Mouse (Mus musculus) thymus, adult 2 months (tissue): ENCODE data around the gene Arf6.

Source experiments
- CTCF ChIP-seq: fragments of 200-500 bp; IDR thresholded peaks from 2 replicates; pipeline ENCODE4 v1.5.1; 2012; ENCODE audit warnings: mild to moderate bottlenecking, control low read depth, low read length, moderate library complexity, borderline replicate concordance; ENCODE audit not compliant: control insufficient read depth, poor library complexity, insufficient read depth; ENCODE audit errors: extremely low read depth
- POLR2A ChIP-seq: fragments of 200-500 bp; IDR thresholded peaks from 2 replicates; pipeline ENCODE4 v1.6.1; 2012; ENCODE audit warnings: mild to moderate bottlenecking, low read length, control low read depth, moderate library complexity; ENCODE audit not compliant: control insufficient read depth, poor library complexity, insufficient read depth; ENCODE audit errors: extremely low read depth

DNA sequence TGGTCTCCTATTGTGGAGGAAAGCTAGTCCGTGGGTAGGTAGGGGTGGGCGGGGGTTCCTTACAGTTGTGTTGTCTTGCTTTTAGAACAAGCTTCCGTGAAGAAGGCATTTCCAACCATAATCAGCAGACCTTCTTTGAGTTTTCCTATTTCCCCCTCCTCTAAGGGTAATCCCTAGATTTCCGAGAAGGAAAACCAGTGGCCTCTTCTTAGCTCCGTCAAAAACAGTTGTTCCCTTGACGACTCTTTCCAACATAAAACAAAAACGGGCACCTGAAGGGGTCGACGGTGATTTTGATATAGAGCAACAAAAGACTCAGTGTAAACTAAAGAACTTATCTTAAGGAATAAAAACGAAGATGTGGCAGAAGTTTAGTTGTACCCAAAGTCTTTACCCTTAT is 10.0 kb upstream of the Arf6 start:
- TF ChIP-seq CTCF = no peak
- no peak for TF ChIP-seq POLR2A
